Mouse (Mus musculus) embryonic facial prominence, embryonic 13.5 days (tissue): Measurements from ENCODE around the gene Polg2. TPM values are rescaled to one million over a fixed set of nuclear protein-coding genes. Genes with fewer than 3 reads are reported as not detected.
"Not testable (repeated sequence)": the region's sequence is repeated elsewhere in the genome, so short reads cannot be mapped to it uniquely, and the experiment has no call there.

ENCODE experiments used
- ATAC-seq: fragments of 200-750 bp; cut with Nextera tagmentation; 2 replicates; pipeline ENCODE4 v1.8.0; 2017; ENCODE audit warnings: low read depth; ENCODE audit not compliant: insufficient number of reproducible peaks, insufficient read depth, low FRiP score, low TSS enrichment
- H3K27ac ChIP-seq: fragments of 300-500 bp; sonication (generic); 2 replicates; pipeline ENCODE4 v1.5.1; 2015; ENCODE audit warnings: moderate library complexity, mild to moderate bottlenecking, inconsistent platforms
- H3K27me3 ChIP-seq: fragments of 300-500 bp; sonication (generic); 2 replicates; pipeline ENCODE4 v1.6.1; 2015; ENCODE audit warnings: mild to moderate bottlenecking, inconsistent platforms
- H3K36me3 ChIP-seq: fragments of 300-500 bp; sonication (generic); 2 replicates; pipeline ENCODE4 v1.6.1; 2015; ENCODE audit warnings: mild to moderate bottlenecking, inconsistent platforms
- H3K4me1 ChIP-seq: fragments of 300-500 bp; sonication (generic); 2 replicates; pipeline ENCODE4 v1.6.1; 2015; ENCODE audit warnings: inconsistent platforms
- H3K4me2 ChIP-seq: fragments of 300-500 bp; sonication (generic); 2 replicates; pipeline ENCODE4 v1.6.1; 2015; ENCODE audit warnings: moderate library complexity, mild to moderate bottlenecking, inconsistent platforms
- H3K4me3 ChIP-seq: fragments of 300-500 bp; sonication (generic); 2 replicates; pipeline ENCODE4 v1.5.1; 2015; ENCODE audit warnings: mild to moderate bottlenecking, inconsistent platforms
- H3K9ac ChIP-seq: fragments of 300-500 bp; sonication (generic); 2 replicates; pipeline ENCODE4 v1.6.1; 2015; ENCODE audit warnings: mild to moderate bottlenecking, inconsistent platforms
- H3K9me3 ChIP-seq: fragments of 300-500 bp; sonication (generic); 2 replicates; pipeline ENCODE4 v1.6.1; 2016; ENCODE audit warnings: inconsistent platforms
- WGBS: fragments of 180-500 bp; shearing (Covaris S2); methylation state at CpG from one replicate; pipeline ENCODE4 v1.1.7; 2015; ENCODE audit warnings: mixed read lengths; 5-methylcytosine and 5-hydroxymethylcytosine counted together
- polyA plus RNA-seq: library from polyadenylated mRNA; unstranded; fragments of >200 nt; fragmentation: Nextera tagmentation; extraction: Ambion mirVana; gene quantifications from 2 replicates; pipeline ENCODE4 v1.2.1, GENCODE M21; 2015

Gene Polg2
- polyA plus RNA-seq, 1 experiment from 2014 or later: 14.1 TPM

DNA sequence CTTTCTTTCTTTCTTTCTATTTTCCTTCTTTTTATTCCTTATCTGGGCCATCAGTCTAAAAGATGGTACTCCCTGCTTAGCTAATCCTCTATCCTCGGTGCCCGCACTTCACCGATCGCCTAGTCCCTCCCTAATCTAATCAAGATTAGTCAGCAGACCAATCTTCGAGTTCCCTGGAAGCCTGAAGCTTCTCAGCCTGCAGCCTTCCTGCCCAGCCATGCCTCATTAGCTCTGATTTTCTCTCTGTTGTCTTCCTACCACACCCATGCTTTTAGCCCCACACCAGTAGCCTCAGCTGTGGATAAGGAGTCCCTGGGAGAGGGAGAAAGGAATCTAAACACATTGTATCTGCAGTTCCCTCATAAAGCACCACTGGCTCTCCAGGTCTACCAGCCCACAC, 23.8 kb downstream of the Polg2 start:
- no peaks in the 10 kb centered on the region for H3K9me3 ChIP-seq
- 35% methylated on average over 5 of the region's 5 CpGs for WGBS

DNA sequence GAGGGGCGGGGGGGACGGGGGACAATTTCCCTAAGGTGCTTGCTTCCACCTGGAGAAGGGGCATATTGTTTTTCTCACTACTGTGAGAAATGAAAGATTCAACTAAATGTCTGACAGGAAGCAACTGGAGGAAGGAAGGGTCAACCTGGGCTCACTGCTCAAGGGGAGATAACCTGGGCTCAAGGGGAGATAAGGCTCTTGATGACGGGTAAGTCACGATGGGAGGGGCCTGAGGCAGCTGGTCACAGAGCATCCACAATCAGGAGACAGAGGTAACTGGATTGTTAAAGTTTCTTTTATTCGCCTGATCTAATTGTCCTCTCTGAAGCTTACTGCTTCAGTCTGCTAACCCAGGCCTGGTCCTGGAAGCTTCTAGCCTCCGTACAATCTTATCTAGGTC, 26.0 kb downstream of the Polg2 start:
- Histone ChIP-seq H3K9ac (no peak overlapping the region), H3K36me3 (no peaks in the 10 kb centered on the region), H3K4me3 (no peak overlapping the region), H3K27ac (no peak overlapping the region), H3K9me3 (no peaks in the 10 kb centered on the region), H3K4me2 (no peak overlapping the region), H3K4me1 (no peaks in the 10 kb centered on the region), H3K27me3 (no peaks in the 10 kb centered on the region)
- WGBS: 93% methylated on average over 6 of the region's 6 CpGs
- no peak for ATAC-seq

More for the DNA sequence above, 23.8 kb downstream of the Polg2 start:
- H3K36me3 ChIP-seq: no peaks in the 10 kb centered on the region
- H3K4me2 ChIP-seq: no peak overlapping the region
- ATAC-seq: no peak
- H3K27ac ChIP-seq: no peak overlapping the region
- no peaks in the 10 kb centered on the region for H3K27me3 ChIP-seq
- no peaks in the 10 kb centered on the region for H3K4me1 ChIP-seq
- no peak overlapping the region for H3K9ac ChIP-seq
- no peak overlapping the region for H3K4me3 ChIP-seq

DNA sequence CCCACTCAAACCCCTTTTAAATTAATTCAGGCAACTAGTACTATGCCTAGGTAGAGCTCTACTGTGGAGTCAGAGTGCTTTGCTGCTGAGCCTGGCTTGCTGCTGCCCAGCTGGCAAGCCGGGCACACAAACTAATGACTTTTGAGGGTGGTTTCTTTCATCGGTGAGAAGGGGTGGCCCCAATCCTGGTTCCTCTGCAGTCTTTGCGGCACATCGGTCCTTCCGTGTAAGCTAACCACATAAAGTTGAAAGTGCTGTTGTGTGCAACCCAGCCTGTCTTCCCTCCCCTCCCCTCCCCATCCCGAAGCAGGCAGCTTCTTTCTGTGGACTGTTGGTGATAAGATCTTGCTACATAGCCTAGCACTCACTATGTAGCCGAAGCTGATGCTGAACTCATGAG, 27.2 kb downstream of the Polg2 start:
- no peak for ATAC-seq
- Histone ChIP-seq H3K27me3 (no peaks in the 10 kb centered on the region), H3K4me1 (no peaks in the 10 kb centered on the region), H3K4me2 (no peak overlapping the region), H3K9ac (no peak overlapping the region), H3K4me3 (no peak overlapping the region), H3K27ac (no peak overlapping the region), H3K9me3 (no peaks in the 10 kb centered on the region), H3K36me3 (no peaks in the 10 kb centered on the region)
- WGBS: 79% methylated on average over 7 of the region's 7 CpGs

DNA sequence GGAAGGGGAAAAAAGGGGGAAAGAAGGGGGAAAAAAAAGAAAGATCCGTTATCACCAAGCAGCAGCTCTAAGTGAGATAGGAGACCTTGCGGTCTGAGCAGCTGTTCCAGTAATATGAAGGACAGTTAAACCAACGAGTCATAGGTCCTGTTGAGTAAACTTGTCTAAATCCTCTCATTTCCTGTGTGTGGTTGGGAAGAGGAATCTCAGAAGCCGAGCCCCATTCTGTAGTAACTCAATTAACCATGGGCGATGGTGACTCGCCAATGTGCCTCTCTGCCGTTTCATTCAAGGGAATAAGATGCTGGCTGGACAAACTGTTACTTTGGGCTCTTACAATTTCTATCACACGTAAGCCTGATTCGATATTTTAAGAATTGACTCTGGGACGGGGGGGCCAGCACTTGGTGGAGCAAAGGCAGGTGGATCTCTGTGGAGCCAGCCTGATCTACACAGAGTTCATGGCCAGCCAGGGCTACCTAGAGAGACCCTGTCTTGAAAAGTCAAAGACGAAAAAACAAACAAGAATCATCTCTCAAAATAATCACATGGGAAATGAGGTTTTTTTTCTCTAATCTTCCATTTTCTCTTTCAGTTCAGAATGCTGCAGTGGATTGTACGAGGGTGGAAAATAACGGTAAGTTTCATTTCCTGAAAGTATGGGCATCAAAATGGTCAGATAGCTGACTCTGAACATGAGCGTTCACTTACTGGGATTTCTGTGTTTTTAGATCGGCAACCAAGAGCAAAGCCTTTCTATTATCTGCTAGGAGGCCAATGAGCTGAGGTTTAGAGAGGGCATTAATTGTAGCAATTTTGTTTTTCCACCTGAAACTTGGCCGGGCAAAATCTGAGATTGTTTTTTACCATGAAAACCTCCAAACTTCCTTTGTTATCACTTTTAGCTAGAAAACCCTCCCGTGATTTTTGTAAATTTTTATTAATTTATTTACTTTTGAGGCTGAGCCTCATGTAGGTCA, 28.0 kb downstream of the Polg2 start, which contains the start of gene Milr1:
TSS of gene Milr1 (plus strand) at position 188 of the 980 bp plus-strand sequence.
- no peak within 1 kb of the TSS for H3K4me2 ChIP-seq
- no peaks in the 10 kb centered on the region for H3K9me3 ChIP-seq
- WGBS: 85% methylated on average over 17 of the region's 17 CpGs
- H3K27me3 ChIP-seq: no peaks in the 10 kb centered on the region
- no peak for ATAC-seq
- H3K36me3 ChIP-seq: no peaks in the 10 kb centered on the region
- H3K27ac ChIP-seq: no peak within 1 kb of the TSS
- no peak within 1 kb of the TSS for H3K4me3 ChIP-seq
- no peaks in the 10 kb centered on the region for H3K4me1 ChIP-seq
- H3K9ac ChIP-seq: no peak within 1 kb of the TSS

DNA sequence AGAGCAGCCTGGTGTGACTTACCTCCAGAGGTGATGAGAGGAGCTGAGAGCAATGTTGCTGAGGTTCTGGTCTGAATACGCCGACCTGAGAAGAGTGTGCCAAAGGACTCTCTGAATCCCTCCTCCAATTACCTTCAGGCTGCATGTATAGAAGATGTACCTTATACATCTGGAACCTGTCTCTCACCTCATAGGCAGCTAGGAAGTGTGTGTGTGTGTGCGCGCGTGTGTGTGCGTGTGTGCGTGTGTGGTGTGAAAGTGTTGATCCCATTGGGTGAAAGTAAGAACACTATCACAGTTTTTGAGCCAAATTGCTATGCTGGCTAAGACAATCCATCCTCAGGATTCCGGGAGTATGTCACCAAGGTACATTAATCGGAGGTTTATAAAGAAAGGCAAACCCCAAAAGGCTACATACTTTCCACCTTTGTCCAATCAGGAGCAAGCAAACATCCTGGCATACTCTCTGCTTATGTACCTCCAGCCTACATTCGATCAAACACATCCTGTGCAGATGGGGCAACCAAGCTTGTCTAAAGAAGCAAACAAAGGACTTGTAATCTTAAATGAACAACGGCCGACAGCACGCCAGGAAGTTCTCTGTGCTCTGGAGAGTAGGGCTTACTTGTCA, 29.1 kb downstream of the Polg2 start, which contains the start of gene Pecam1:
TSS of gene Pecam1 (minus strand) at position 508 of the 631 bp plus-strand sequence.
- H3K9me3 ChIP-seq: no peaks in the 10 kb centered on the region
- H3K4me2 ChIP-seq: no peak within 1 kb of the TSS
- no peak within 1 kb of the TSS for H3K4me3 ChIP-seq
- no peaks in the 10 kb centered on the region for H3K27me3 ChIP-seq
- no peak within 1 kb of the TSS for H3K9ac ChIP-seq
- 88% methylated on average over 13 of the region's 13 CpGs for whole genome bisulfite sequencing
- no peak for ATAC-seq
- no peaks in the 10 kb centered on the region for H3K36me3 ChIP-seq
- H3K4me1 ChIP-seq: no peaks in the 10 kb centered on the region
- H3K27ac ChIP-seq: no peak within 1 kb of the TSS

DNA sequence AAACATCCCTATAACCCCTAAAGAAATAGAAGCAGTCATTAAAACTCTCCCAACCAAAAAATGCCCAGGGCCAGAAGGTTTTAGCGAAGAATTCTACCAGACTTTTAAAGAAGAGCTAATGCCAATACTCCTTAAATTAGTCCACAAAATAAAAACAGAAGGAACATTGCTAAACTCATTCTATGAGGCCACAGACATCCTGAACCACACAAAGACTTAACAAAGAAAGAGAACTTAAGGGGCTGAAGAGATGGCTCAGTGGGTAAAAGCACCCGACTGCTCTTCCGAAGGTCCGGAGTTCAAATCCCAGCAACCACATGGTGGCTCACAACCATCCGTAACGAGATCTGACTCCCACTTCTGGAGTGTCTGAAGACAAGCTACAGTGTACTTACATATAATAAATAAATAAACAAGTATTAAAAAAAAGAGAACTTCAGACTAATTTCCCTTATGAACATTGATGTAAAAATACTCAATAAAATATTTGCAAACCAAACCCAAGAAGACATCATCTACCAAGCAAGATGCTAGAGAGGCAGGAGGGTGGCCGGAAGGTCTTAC, 29.7 kb downstream of the Polg2 start:
- H3K9ac ChIP-seq, ATAC-seq, H3K27ac ChIP-seq: not testable (repeated sequence)

DNA sequence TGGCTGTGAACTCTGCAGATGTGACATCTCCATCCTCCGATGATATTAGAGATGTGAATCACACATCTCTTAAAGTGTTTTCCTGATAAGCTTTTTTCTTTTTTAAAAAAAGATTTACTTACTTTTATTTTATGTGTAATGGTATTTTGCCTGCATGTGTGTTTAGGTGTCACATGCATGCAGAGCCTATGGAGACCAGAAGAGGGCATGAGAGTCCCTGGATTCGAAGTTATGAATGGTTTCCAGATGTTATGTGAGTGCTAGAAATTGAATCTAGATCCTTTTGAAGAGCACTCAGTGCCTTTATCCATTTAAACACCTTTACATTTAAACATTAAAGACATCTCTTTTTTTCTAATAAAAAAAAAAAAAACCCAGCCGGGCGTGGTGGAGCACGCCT, 34.4 kb downstream of the Polg2 start:
- 82% methylated on average over 5 of the region's 5 CpGs for WGBS
- no peaks in the 10 kb centered on the region for H3K27me3 ChIP-seq

More for the DNA sequence above, 29.7 kb downstream of the Polg2 start:
- WGBS: 95% methylated on average over 7 of the region's 7 CpGs
- H3K4me1 ChIP-seq, H3K4me2 ChIP-seq, H3K27me3 ChIP-seq, H3K4me3 ChIP-seq, H3K36me3 ChIP-seq, H3K9me3 ChIP-seq: not testable (repeated sequence)

DNA sequence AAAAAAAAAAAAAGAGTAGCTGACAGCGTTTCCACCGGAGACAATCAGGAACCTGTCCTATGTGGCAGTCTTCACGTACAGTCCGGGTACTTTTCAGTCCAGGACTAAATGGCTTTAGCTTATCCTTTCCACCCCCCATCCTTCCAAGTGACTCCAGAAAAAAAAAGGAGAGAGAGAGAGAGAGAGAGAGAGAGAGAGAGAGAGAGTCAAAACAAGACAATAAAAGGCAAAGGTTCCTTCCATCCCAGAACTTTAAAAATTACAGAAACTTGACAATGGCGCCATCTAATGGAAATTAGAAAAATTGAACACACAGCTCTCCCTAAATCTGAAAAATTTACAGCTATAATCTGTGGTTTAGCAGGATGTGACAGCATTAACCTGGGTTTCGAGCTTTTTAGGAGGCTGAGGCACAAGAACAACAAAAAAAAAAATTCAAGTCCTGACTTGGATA, 36.9 kb downstream of the Polg2 start:
- Histone ChIP-seq H3K36me3 (no peaks in the 10 kb centered on the region), H3K9me3 (no peaks in the 10 kb centered on the region), H3K9ac (no peak overlapping the region), H3K27ac (no peak overlapping the region), H3K4me2 (no peak overlapping the region), H3K4me3 (no peak overlapping the region), H3K4me1 (peaks cover 1% of the 10 kb centered on the region; the same call in 1 of the 2 replicates), H3K27me3 (no peaks in the 10 kb centered on the region)
- 46% methylated on average over 6 of the region's 6 CpGs for WGBS
- no peak for ATAC-seq

More for the DNA sequence above, 34.4 kb downstream of the Polg2 start:
- Histone ChIP-seq H3K9me3 (no peaks in the 10 kb centered on the region), H3K4me1 (no peaks in the 10 kb centered on the region), H3K27ac (no peak overlapping the region), H3K36me3 (no peaks in the 10 kb centered on the region), H3K9ac (no peak overlapping the region), H3K4me2 (no peak overlapping the region), H3K4me3 (no peak overlapping the region)
- no peak for ATAC-seq

DNA sequence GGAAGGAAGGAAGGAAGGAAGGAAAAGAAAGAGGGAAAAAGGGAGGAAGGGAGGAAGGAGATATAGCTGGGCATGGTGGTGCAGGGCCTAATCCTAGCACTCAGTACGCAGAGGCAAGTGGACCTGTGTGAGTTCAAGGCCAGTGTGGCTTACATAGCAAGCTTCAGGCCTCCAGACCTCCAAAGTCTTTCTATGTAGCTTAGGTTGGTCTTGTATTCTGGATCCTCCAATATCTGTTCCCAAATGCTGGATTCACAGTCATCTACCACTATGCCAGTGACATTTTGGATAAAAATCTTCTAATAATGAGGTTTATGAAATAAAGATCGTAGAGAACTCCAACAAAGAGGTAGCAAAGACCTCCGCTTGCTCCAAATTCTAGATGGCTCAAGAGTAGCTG, 37.5 kb downstream of the Polg2 start:
- Histone ChIP-seq H3K4me2 (no peak overlapping the region), H3K36me3 (no peaks in the 10 kb centered on the region), H3K27ac (no peak overlapping the region), H3K27me3 (no peaks in the 10 kb centered on the region), H3K9me3 (no peaks in the 10 kb centered on the region), H3K4me1 (peaks cover 7% of the 10 kb centered on the region), H3K9ac (no peak overlapping the region), H3K4me3 (no peak overlapping the region)
- WGBS: 91% methylated on average over 3 of the region's 3 CpGs
- ATAC-seq: no peak

DNA sequence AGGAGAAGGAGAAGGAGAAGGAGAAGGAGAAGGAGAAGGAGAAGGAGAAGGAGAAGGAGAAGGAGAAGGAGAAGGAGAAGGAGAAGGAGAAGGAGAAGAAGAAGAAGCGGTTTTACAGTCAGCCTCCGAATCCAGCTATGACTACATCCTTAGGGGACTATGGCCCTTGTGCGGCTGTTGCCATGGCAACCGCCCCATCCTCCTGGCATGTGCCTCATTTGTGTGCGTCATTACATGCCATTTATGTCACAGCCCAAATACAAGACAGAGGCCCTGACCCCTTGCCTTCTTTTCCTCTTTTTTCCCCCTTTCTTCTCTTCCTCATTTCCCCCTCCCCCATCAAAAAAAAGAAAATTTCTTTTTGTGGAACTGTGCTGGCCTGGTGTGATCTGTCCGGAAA, 38.1 kb downstream of the Polg2 start:
- no peak overlapping the region for H3K4me2 ChIP-seq
- H3K27ac ChIP-seq: no peak overlapping the region
- ATAC-seq: no peak
- H3K9ac ChIP-seq: no peak overlapping the region
- 51% methylated on average over 6 of the region's 6 CpGs for WGBS
- H3K36me3 ChIP-seq: no peaks in the 10 kb centered on the region
- H3K27me3 ChIP-seq: no peaks in the 10 kb centered on the region
- H3K9me3 ChIP-seq: no peaks in the 10 kb centered on the region
- H3K4me1 ChIP-seq: peaks cover 10% of the 10 kb centered on the region
- no peak overlapping the region for H3K4me3 ChIP-seq

DNA sequence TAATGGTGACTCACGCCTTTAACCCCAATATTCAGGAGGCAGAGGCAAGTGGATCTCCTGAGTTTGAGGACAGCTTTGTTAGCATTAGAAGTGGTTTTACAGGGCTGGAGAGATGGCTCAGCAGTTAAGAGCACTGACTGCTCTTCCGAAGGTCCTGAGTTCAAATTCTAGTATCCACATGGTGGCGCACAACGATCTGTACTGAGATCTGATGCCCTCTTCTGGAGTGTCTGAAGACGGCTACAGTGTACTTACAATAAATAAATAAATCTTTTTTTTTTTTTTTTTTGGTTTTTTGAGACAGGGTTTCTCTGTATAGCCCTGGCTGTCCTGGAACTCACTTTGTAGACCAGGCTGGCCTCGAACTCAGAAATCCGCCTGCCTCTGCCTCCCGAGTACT, 38.6 kb downstream of the Polg2 start:
- H3K9ac ChIP-seq, H3K4me3 ChIP-seq, H3K27ac ChIP-seq, H3K36me3 ChIP-seq, H3K4me2 ChIP-seq, H3K9me3 ChIP-seq, ATAC-seq, H3K27me3 ChIP-seq: not testable (repeated sequence)
- H3K4me1 ChIP-seq: peaks cover 10% of the 10 kb centered on the region
- 94% methylated on average over 6 of the region's 8 CpGs for WGBS
